Mouse (Mus musculus): ENCODE measurements around the gene Olfr1053.
"Not testable (repeated sequence)": the region's sequence is repeated elsewhere in the genome, so short reads cannot be mapped to it uniquely, and the experiment has no call there.

Gene Olfr1053

DNA sequence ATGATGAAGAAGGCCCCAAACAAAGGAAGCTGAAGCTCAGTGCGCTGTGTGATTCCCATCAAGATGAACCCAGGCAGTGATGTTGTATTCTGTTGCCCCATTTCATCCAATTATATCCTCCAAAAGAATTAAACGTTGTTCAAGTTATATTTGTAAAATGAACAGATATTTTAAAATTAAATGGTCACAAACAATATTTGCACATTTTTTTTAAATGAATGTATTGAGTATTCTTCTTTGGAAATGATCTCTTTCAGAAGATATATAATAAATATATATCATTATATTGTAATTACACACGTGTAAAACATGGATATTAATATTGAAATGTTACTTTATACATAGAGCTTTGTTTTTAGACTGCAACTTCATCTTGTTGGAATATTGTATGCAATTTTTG is at the start of gene Olfr1053:
Gene Olfr1053 (minus strand): TSS at position 101 of the 400 bp plus-strand sequence.
- DNase-seq (ENCODE audit: low spot score): no peak

DNA sequence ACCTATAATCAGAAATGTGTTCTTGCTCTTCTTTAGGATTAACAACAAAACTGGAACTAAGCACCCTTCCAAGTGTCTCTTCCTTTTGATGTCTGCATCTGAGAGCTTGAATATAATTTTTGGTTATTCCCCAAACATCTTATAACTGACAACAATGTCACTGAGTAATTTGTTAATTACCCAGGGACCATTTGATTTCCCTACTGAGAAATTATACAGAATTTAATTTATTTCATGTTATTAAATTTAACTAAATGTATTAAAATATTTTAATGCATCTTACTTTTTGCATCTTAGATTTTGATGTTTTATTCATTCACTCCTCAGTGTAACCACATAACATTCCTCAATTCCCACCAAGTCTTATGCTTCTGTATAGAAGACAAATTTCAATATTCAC is 47.3 kb upstream of the Olfr1053 start, which contains the start of gene Olfr1056:
Gene Olfr1056 (minus strand): TSS at position 101 of the 400 bp plus-strand sequence.
- DNase-seq (ENCODE audit: low spot score): no peak

DNA sequence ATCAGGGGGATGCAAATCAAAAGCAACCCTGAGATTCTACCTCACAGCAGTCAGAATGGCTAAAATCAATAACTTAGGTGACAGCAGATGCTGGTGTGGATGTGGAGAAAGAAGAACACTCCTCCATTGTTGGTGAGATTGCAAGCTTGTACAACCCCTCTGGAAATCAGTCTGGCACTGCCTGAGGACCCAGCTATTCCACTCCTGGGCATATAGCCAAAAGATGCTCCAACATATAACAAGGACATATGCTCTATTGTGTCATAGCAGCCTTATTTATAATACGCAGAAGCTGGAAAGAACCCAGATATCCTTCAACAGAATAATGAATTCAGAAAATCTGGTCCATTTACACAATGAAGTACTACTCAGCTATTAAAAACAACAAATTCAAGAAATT is 36.7 kb upstream of the Olfr1053 start:
- not testable (repeated sequence) for DNase-seq (ENCODE audit: low spot score)

DNA sequence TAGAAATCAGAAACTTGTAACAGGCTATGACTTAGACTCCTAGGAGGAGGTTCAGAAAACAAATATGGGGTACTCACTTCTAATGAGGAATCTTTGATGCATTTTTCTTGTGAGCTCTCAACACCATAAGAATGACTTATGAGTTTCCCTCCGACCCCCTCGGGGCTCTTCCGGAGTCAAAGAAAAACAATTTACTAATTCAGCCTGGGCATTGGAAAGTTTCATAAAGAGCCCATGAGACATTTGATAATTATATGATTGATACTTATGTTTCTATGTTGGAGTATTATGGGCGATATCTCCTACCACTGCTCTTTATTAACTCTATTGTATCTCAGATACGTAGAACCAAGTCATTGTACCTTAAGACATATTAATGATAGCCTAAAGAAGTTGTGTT is 35.1 kb upstream of the Olfr1053 start, which contains the start of gene Olfr1055:
Gene Olfr1055 (minus strand): TSS at position 101 of the 400 bp plus-strand sequence.
- no peak for DNase-seq (ENCODE audit: low spot score)

DNA sequence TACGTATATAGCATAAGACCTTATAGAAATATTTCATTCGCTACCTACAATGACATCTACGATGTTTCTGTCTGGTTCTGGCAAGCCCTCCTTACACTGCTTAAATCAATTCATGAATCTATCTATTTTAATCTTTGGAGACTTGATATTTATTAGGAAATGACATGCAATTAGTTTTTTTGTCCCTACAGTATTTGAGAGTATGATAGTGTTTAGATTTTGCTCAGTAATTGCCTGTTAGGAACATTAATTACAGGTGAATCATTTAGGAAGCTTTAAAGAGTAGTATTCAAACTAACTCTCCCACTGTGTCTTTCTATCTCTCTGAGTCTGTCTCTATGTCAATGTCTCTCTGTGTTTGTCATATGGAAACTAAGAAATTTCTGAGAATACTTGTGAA is 20.2 kb upstream of the Olfr1053 start, which contains the start of gene Olfr1054:
Gene Olfr1054 (minus strand): TSS at position 101 of the 400 bp plus-strand sequence.
- DNase-seq (ENCODE audit: low spot score): no peak

DNA sequence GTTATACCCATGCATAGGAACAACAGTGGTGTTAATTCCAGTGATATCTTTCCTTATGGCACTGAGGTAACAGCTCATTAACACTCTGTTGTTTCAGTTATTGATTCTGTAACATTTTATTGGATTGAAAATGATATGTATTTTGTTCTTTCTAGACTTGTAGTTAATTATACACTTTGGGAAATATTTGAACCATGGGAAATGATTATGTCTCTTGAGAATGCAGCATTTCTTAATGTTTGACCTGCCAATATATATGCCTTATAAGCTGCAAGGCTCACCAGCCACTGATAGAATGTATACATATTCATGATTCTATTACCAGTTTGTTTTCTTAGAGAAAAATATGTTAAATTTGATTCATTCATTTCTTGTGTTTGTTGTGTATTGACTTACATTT is 22.9 kb downstream of the Olfr1053 start, which contains the start of gene Olfr1052:
Gene Olfr1052 (plus strand): TSS at position 301 of the 400 bp plus-strand sequence.
- DNase-seq (ENCODE audit: low spot score): no peak

DNA sequence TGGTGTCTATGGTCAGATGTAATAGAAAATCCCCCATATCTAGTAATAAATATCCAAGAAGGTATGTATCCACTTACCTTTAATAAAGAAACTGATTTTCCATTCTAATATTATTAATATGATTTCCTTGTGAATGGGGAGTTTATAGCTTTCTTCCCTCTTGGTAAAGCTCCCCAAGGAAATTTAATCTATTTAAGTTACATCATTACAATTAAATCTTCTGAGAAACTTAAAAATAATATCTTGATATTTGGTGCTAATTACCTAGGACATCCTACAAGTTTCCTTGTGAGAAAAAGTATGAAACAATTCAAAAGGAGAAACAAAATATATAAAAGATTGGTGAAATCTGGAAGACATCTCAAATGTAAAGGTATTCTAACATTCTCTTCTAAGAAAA is 36.1 kb downstream of the Olfr1053 start, which contains the start of gene Olfr1051:
Gene Olfr1051 (minus strand): TSS at position 101 of the 400 bp plus-strand sequence.
- not testable (repeated sequence) for DNase-seq (ENCODE audit: low spot score)

All from spleen, adult 12 weeks (tissue).